Mouse (Mus musculus) thymus, adult 2 months (tissue): Measurements from ENCODE around the gene Slc4a5. TPM values are rescaled to one million over a fixed set of nuclear protein-coding genes. Genes with fewer than 3 reads are reported as not detected.

Experiments
- DNase-seq: peaks from one replicate; pipeline ENCODE4 v3.0.0; 2021
- H3K27ac ChIP-seq: fragments of 200-500 bp; 2 replicates; pipeline ENCODE4 v1.5.1; 2012; ENCODE audit warnings: low read length, control low read depth; ENCODE audit not compliant: control insufficient read depth, insufficient read depth
- H3K27me3 ChIP-seq: fragments of 200-500 bp; 2 replicates; pipeline ENCODE4 v1.6.1; 2012; ENCODE audit warnings: mild to moderate bottlenecking, low read length, moderate library complexity, mixed read lengths; ENCODE audit not compliant: control insufficient read depth, insufficient read depth
- H3K36me3 ChIP-seq: fragments of 200-500 bp; 2 replicates; pipeline ENCODE4 v1.6.1; 2012; ENCODE audit warnings: mild to moderate bottlenecking, low read length, moderate library complexity; ENCODE audit not compliant: control insufficient read depth, insufficient read depth
- H3K4me1 ChIP-seq: fragments of 200-500 bp; replicated peaks from 2 replicates; pipeline ENCODE4 v1.6.1; 2012; ENCODE audit warnings: low read length; ENCODE audit not compliant: control insufficient read depth, insufficient read depth
- H3K4me3 ChIP-seq: fragments of 200-500 bp; 2 replicates; pipeline ENCODE4 v1.5.1; 2012; ENCODE audit warnings: mild to moderate bottlenecking, low read length, control low read depth, moderate library complexity; ENCODE audit not compliant: control insufficient read depth, insufficient read depth
- CTCF ChIP-seq: fragments of 200-500 bp; IDR thresholded peaks from 2 replicates; pipeline ENCODE4 v1.5.1; 2012; ENCODE audit warnings: mild to moderate bottlenecking, control low read depth, low read length, moderate library complexity, borderline replicate concordance; ENCODE audit not compliant: control insufficient read depth, poor library complexity, insufficient read depth; ENCODE audit errors: extremely low read depth
- POLR2A ChIP-seq: fragments of 200-500 bp; IDR thresholded peaks from 2 replicates; pipeline ENCODE4 v1.6.1; 2012; ENCODE audit warnings: mild to moderate bottlenecking, low read length, control low read depth, moderate library complexity; ENCODE audit not compliant: control insufficient read depth, poor library complexity, insufficient read depth; ENCODE audit errors: extremely low read depth
- WGBS: fragments of 180-500 bp; shearing (Covaris S2); methylation state at CpG from one replicate; pipeline ENCODE4 v1.1.7; 2018; 5-methylcytosine and 5-hydroxymethylcytosine counted together
- polyA plus RNA-seq: library from polyadenylated mRNA; depleted of rRNA; stranded (reverse); fragments of >200 nt; gene quantifications from 2 replicates; pipeline ENCODE4 v1.2.3, GENCODE M21; 2012

Slc4a5 gene
- polyA plus RNA-seq, 1 experiment: 0.57 TPM

- Histone ChIP-seq H3K27ac (no peak overlapping the region), H3K27me3 (no peaks in the 10 kb centered on the region), H3K4me3 (no peak overlapping the region), H3K36me3 (no peaks in the 10 kb centered on the region), H3K4me1 (no peaks in the 10 kb centered on the region)
- WGBS: 97% methylated on average over 4 of the region's 4 CpGs
- DNase-seq: no peak
- TF ChIP-seq POLR2A (no peak), CTCF (no peak)
Observed at GRCm38 (mm10) chr6:83203320-83203719, 16.3 kb upstream of the Slc4a5 start.

GRCm38 (mm10) chr6:83205851-83206250 is 13.8 kb upstream of the Slc4a5 start:
- TF ChIP-seq CTCF (no peak), POLR2A (no peak)
- Histone ChIP-seq H3K4me1 (no peaks in the 10 kb centered on the region), H3K4me3 (no peak overlapping the region), H3K27me3 (no peaks in the 10 kb centered on the region), H3K27ac (no peak overlapping the region), H3K36me3 (no peaks in the 10 kb centered on the region)
- 92% methylated on average over 3 of the region's 3 CpGs for WGBS
- DNase-seq: no peak

- 86% methylated on average over 11 of the region's 11 CpGs for WGBS
- no peak for DNase-seq
- no peaks in the 10 kb centered on the region for H3K36me3 ChIP-seq
- H3K27ac ChIP-seq: no peak overlapping the region
- TF ChIP-seq POLR2A: no peak
- TF ChIP-seq CTCF: no peak
- no peaks in the 10 kb centered on the region for H3K27me3 ChIP-seq
- no peak overlapping the region for H3K4me3 ChIP-seq
- no peaks in the 10 kb centered on the region for H3K4me1 ChIP-seq
Observed at GRCm38 (mm10) chr6:83206321-83206720, 13.3 kb upstream of the Slc4a5 start.

- no peak overlapping the region for H3K27ac ChIP-seq
- WGBS: 74% methylated on average over 9 of the region's 9 CpGs
- no peak for DNase-seq
- no peak overlapping the region for H3K4me3 ChIP-seq
- no peaks in the 10 kb centered on the region for H3K36me3 ChIP-seq
- no peaks in the 10 kb centered on the region for H3K4me1 ChIP-seq
- H3K27me3 ChIP-seq: no peaks in the 10 kb centered on the region
- TF ChIP-seq POLR2A (no peak), CTCF (no peak)
Observed at GRCm38 (mm10) chr6:83207361-83208049, 12.1 kb upstream of the Slc4a5 start.

GRCm38 (mm10) chr6:83208050-83208400 is 11.6 kb upstream of the Slc4a5 start:
- no peak for DNase-seq
- H3K36me3 ChIP-seq: no peaks in the 10 kb centered on the region
- H3K27me3 ChIP-seq: no peaks in the 10 kb centered on the region
- no peak overlapping the region for H3K27ac ChIP-seq
- H3K4me3 ChIP-seq: no peak overlapping the region
- H3K4me1 ChIP-seq: no peaks in the 10 kb centered on the region
- WGBS: 93% methylated on average over 2 of the region's 2 CpGs
- no peak for TF ChIP-seq CTCF
- no peak for TF ChIP-seq POLR2A

- Histone ChIP-seq H3K27ac (no peak overlapping the region), H3K4me1 (no peaks in the 10 kb centered on the region), H3K27me3 (no peaks in the 10 kb centered on the region), H3K4me3 (no peak overlapping the region), H3K36me3 (no peaks in the 10 kb centered on the region)
- no peak for DNase-seq
- TF ChIP-seq POLR2A: no peak
- no peak for TF ChIP-seq CTCF
- 83% methylated on average over 2 of the region's 2 CpGs for WGBS
Observed at GRCm38 (mm10) chr6:83210495-83210894, 9.1 kb upstream of the Slc4a5 start.

- no peak for TF ChIP-seq POLR2A
- TF ChIP-seq CTCF: no peak
- 81% methylated on average over 5 of the region's 5 CpGs for WGBS
- no peaks in the 10 kb centered on the region for H3K4me1 ChIP-seq
- DNase-seq: no peak
- no peaks in the 10 kb centered on the region for H3K36me3 ChIP-seq
- no peak overlapping the region for H3K27ac ChIP-seq
- H3K4me3 ChIP-seq: no peak overlapping the region
- no peaks in the 10 kb centered on the region for H3K27me3 ChIP-seq
Observed at GRCm38 (mm10) chr6:83211526-83211925, 8.1 kb upstream of the Slc4a5 start.
